Mouse (Mus musculus): ENCODE results near the gene 1700015F17Rik.

DNA sequence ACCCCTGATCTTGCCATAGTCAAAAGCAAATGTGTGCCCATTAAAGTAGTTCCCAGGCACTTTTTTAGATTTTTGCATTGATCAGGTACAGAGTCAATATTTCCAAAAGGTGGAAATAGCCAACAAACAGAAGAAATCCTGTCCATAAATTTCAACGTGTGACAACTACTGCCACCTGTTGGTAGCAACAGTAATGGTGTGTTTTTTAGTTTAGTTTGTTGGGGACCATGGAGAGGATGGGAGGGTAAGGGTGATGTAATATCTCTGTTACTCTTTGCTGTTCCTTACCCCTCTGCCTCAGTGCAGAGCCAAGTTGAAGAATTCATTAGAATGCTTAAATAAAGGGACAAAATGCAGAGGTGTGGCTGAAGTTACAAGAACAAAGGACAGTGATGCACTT is 2.7 kb upstream of the 1700015F17Rik start:
- TF ChIP-seq POLR2A (IDR thresholded peaks at IDR 0.05; ENCODE audit: insufficient read depth, low read depth, low read length) (no peak), CTCF (IDR thresholded peaks at IDR 0.05; ENCODE audit: insufficient read depth, low read depth, low read length) (no peak)
